Mouse (Mus musculus) embryonic facial prominence, embryonic 11.5 days (tissue): Measurements from ENCODE around the gene Wdr5. TPM values are rescaled to one million over a fixed set of nuclear protein-coding genes. Genes with fewer than 3 reads are reported as not detected.
A peak's percentile ranks its signal among the peaks of the same experiment; 100 is the strongest.

Experiments used
- ATAC-seq: fragments of 200-750 bp; cut with Nextera tagmentation; replicated peaks from 2 replicates; pipeline ENCODE4 v1.8.0; 2017; ENCODE audit warnings: low read depth; ENCODE audit not compliant: insufficient number of reproducible peaks, low FRiP score, low TSS enrichment
- DNase-seq: peaks from one replicate; pipeline ENCODE4 v3.0.0-alpha.2; 2015; ENCODE audit warnings: low spot score
- H3K27ac ChIP-seq: fragments of 300-500 bp; sonication (generic); replicated peaks from 2 replicates; pipeline ENCODE4 v1.5.1; 2014; ENCODE audit warnings: mild to moderate bottlenecking, low read depth, low read length, control low read depth
- H3K27me3 ChIP-seq: fragments of 300-500 bp; sonication (generic); 2 replicates; pipeline ENCODE4 v1.6.1; 2014; ENCODE audit warnings: mild to moderate bottlenecking, low read length, moderate library complexity, mixed read lengths; ENCODE audit not compliant: control insufficient read depth, insufficient read depth
- H3K36me3 ChIP-seq: fragments of 300-500 bp; sonication (generic); replicated peaks from 2 replicates; pipeline ENCODE4 v1.6.1; 2014; ENCODE audit warnings: low read depth, mild to moderate bottlenecking, low read length, moderate library complexity, mixed read lengths; ENCODE audit not compliant: control insufficient read depth, insufficient read depth
- H3K4me1 ChIP-seq: fragments of 300-500 bp; sonication (generic); 2 replicates; pipeline ENCODE4 v1.6.1; 2014; ENCODE audit warnings: low read length, mixed read lengths; ENCODE audit not compliant: control insufficient read depth, insufficient read depth
- H3K4me2 ChIP-seq: fragments of 300-500 bp; sonication (generic); 2 replicates; pipeline ENCODE4 v1.6.1; 2014; ENCODE audit warnings: low read depth, mild to moderate bottlenecking, control low read depth, low read length, moderate library complexity
- H3K4me3 ChIP-seq: fragments of 300-500 bp; sonication (generic); 2 replicates; pipeline ENCODE4 v1.5.1; 2014; ENCODE audit warnings: low read depth, low read length, control low read depth
- H3K9ac ChIP-seq: fragments of 300-500 bp; sonication (generic); replicated peaks from 2 replicates; pipeline ENCODE4 v1.6.1; 2014; ENCODE audit warnings: mild to moderate bottlenecking, control low read depth, low read length
- H3K9me3 ChIP-seq: fragments of 300-500 bp; sonication (generic); replicated peaks from 2 replicates; pipeline ENCODE4 v1.6.1; 2016; ENCODE audit warnings: mild to moderate bottlenecking, low read length, inconsistent platforms, mixed read lengths; ENCODE audit not compliant: control insufficient read depth
- WGBS: fragments of 180-500 bp; shearing (Covaris S2); extraction: QIAGEN DNeasy Blood & Tissue Kit; methylation state at CpG from one replicate; pipeline ENCODE4 v1.1.7; 2014; 5-methylcytosine and 5-hydroxymethylcytosine counted together
- polyA plus RNA-seq: library from polyadenylated mRNA; unstranded; fragments of >200 nt; fragmentation: Nextera tagmentation; extraction: Ambion mirVana; gene quantifications from 2 replicates; pipeline ENCODE4 v1.2.1, GENCODE M21; 2014

The Wdr5 gene
- polyA plus RNA-seq, 1 experiment from 2014 or later, result 65.5 TPM

DNA sequence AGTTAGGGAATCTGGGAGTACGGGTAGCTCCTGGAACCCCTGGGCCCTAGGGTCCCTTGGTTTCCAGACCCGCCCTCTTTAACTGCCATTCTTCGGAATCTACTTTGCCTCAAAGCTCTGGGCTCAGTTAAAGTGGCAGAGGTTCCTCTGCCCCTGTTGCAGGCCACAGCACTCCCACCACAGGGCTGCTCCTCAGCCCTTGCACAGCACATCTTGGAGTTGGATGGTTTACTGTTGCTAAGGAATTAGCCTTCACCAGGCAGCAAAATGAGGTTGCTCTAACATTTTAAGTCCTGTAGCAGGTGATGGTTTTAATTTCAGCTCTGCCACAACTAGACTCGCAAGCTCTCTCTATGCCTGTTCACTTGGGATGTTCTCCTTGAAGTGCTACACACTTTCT is 7.4 kb upstream of the Wdr5 start, which contains the start of gene Brd3:
Gene Brd3 (minus strand): TSS at position 101 of the 400 bp plus-strand sequence.
- H3K4me2 ChIP-seq, result no peak within 1 kb of the TSS
- no peak within 1 kb of the TSS for H3K9ac ChIP-seq
- no peak within 1 kb of the TSS for H3K27ac ChIP-seq
- DNase-seq, result no peak
- no peaks in the 10 kb centered on the region for H3K9me3 ChIP-seq
- H3K27me3 ChIP-seq, result no peaks in the 10 kb centered on the region
- H3K4me1 ChIP-seq, result 0 out of 2 replicates have a peak, but pooled peaks cover 3% of the 10 kb centered on the region
- ATAC-seq, result no peak
- H3K36me3 ChIP-seq, result no peaks in the 10 kb centered on the region
- H3K4me3 ChIP-seq, result no peak within 1 kb of the TSS
- 69% methylated on average over 4 of the region's 4 CpGs for WGBS

DNA sequence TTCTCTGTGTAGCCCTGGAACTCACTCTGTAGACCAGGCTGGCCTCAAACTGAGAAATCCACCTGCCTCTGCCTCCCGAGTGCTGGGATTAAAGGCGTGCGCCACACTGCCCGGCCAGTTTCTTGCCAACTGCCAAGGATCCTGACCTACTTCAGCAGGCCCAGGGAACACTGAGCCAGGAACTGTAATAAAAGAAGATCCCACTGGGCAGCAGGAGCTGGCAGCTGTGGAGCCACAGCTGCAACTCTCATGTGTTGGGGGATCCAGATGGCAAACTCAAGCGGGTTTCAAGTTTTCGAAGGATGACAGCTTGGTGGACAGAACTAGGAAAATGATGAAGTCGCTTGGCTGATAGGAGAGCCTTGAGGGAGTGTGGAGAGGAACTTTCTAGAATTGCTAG is 4.3 kb upstream of the Wdr5 start:
- DNase-seq (no peak), ATAC-seq (no peak)
- H3K9ac ChIP-seq, result no peak overlapping the region
- H3K4me2 ChIP-seq, result no peak overlapping the region
- no peak overlapping the region for H3K27ac ChIP-seq
- H3K4me1 ChIP-seq, result no peaks in the 10 kb centered on the region
- no peaks in the 10 kb centered on the region for H3K36me3 ChIP-seq
- H3K4me3 ChIP-seq, result no peak overlapping the region
- H3K27me3 ChIP-seq, result no peaks in the 10 kb centered on the region
- no peaks in the 10 kb centered on the region for H3K9me3 ChIP-seq
- WGBS, result 92% methylated on average over 7 of the region's 7 CpGs

DNA sequence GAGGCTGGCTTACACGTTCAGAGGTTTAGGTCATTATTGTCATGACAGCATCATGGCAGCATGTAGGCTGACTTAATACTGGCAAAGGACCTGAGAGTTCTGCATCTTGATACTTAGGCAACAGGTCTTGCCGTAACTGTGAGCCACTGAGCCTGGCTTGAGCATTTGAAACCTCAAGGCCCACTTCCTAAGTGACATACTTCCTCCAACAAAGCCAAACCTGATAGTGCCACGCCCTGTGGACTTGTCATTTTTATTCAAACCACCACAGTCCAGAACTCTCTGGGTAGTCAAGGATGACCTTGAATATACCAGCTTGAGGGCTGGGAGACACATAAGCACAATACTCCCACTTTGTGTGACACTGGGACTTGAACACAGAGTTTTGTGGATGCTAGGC is 2.0 kb upstream of the Wdr5 start:
- no peaks in the 10 kb centered on the region for H3K4me1 ChIP-seq
- 93% methylated on average over 3 of the region's 3 CpGs for WGBS

DNA sequence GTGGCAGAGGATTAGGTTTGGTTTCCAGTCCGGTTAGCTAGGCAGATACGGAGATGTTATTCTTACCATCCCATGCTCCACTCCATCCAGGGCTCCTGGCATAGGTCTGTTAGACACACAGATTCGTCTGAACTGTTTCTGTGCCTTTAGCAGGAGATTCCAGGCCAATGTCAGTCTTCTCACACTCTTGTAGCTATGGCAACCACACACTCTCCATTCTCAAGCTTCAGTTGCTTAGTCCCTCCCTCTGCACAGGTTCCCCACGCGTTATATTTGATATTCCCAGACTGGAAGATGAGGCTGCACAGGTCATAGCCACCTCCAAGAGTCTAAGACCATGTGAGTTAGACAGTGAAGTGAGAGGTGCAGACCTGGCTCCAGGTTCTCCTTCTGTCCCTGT is 1.1 kb upstream of the Wdr5 start:
- Histone ChIP-seq H3K27ac (no peak overlapping the region), H3K4me3 (peak overlapping the region; percentile 98; the same call in 1 of the 2 replicates), H3K4me1 (no peaks in the 10 kb centered on the region), H3K9ac (peak overlapping the region; percentile 92; the same call in 1 of the 2 replicates), H3K9me3 (no peaks in the 10 kb centered on the region), H3K4me2 (peak overlapping the region; percentile 81; the same call in 1 of the 2 replicates), H3K27me3 (no peaks in the 10 kb centered on the region), H3K36me3 (no peaks in the 10 kb centered on the region)
- no peak for ATAC-seq
- DNase-seq, result no peak
- WGBS, result 84% methylated on average over 5 of the region's 5 CpGs

More for the DNA sequence above, 2.0 kb upstream of the Wdr5 start:
- Histone ChIP-seq H3K27ac (no peak overlapping the region), H3K9me3 (no peaks in the 10 kb centered on the region), H3K27me3 (no peaks in the 10 kb centered on the region), H3K4me2 (no peak overlapping the region), H3K4me3 (no peak overlapping the region), H3K9ac (no peak overlapping the region), H3K36me3 (no peaks in the 10 kb centered on the region)
- no peak for ATAC-seq
- DNase-seq, result no peak

DNA sequence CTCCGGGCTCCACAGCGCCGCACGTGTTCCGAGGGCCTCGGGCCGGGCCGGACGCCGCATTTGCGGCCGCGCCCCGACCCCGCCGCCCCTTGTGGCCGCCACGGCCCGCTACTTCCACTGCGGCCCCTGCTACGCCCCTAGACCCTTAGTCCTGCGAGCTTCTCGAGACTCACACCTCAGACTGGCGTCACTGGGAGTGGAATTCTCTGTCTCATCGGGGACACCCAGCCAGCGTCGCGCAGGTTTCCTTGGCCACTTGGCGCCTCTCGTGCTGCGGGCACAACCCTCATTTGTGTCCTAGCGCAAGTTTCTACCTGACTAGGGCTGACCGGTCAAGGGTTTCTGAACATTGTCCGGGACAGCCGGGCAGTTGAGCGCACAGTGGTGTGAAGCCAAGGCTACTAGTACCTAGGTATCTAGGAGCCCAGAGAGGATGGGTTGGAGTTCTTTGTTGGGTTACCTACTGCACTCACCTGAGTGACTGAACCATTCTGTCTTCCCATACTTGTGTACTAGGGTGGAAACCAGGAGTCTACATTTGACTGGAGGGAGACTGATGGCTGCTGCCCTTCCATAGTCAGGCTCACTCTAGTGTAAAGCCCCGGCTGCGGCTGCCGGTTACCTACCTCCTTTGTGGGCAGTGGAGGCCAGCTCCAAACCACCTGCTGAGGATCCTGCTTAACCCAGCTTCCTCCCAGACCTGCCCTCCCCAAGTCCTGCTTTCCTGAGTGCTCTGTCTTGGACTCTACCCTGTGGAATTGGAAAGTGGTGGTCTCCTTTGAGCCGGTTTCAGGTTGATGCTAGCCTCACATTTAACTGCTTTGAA is 597 bp downstream of the Wdr5 start:
- peak overlapping the region; percentile 98 for H3K4me3 ChIP-seq
- DNase-seq, result no peak
- peak overlapping the region; percentile 81 for H3K4me2 ChIP-seq
- no peaks in the 10 kb centered on the region for H3K27me3 ChIP-seq
- H3K4me1 ChIP-seq, result no peaks in the 10 kb centered on the region
- H3K36me3 ChIP-seq, result peaks cover 2% of the 10 kb centered on the region; the same call in 1 of the 2 replicates
- peak overlapping the region; percentile 92 for H3K9ac ChIP-seq
- peak; percentile 64 for ATAC-seq
- WGBS, result under 1% methylated on average over 40 of the region's 40 CpGs
- peak overlapping the region; percentile 63 for H3K27ac ChIP-seq
- no peaks in the 10 kb centered on the region for H3K9me3 ChIP-seq

DNA sequence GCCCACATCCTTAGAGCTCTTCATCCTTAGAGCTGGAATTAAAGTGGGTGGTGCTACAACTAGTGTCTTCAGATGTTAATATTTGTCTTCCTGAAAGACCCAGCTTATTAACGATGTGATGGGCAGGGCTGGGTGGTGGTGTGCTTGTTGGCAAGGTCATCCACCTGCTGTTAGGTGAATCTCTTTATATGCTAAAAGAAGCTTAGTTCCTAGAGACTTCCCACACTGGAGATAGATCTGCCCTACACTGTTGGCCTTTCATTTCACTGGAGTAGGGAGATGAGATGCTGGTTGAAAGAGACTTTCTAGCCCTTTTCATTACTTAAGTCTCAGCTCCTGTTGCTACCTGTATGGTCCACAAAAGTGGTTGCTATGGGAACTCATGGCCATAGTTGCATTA is 1.3 kb downstream of the Wdr5 start:
- Histone ChIP-seq H3K4me2 (peak overlapping the region; percentile 81), H3K36me3 (peaks cover 2% of the 10 kb centered on the region; the same call in 1 of the 2 replicates), H3K27ac (no peak overlapping the region), H3K4me3 (peak overlapping the region; percentile 98), H3K27me3 (no peaks in the 10 kb centered on the region), H3K9me3 (no peaks in the 10 kb centered on the region), H3K9ac (no peak overlapping the region; the same call in 1 of the 2 replicates), H3K4me1 (no peaks in the 10 kb centered on the region)
- WGBS, result 31% methylated on average over 1 of the region's 1 CpGs
- no peak for ATAC-seq
- DNase-seq, result no peak

DNA sequence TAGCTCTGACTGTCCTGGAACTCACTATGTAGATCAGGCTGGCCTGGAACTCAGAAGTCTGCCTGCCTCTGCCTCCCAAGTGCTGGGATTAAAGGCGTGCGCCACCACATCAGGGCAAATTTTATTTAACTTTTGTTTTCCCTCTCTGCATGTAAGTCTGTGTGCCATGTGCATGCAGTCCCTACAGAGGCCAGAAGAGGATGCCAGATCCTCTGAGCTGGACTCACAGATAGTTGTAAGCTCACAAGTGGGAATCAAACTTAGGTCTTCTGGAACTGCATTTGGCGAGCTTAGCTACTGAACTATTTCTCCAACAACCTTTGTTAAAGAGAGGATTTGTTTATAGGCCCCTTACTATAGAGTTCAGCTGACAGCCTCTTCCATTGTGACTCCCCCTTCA is 3.3 kb downstream of the Wdr5 start:
- Histone ChIP-seq H3K27me3 (no peaks in the 10 kb centered on the region), H3K4me2 (no peak overlapping the region), H3K4me1 (no peaks in the 10 kb centered on the region), H3K36me3 (peaks cover 2% of the 10 kb centered on the region; the same call in 1 of the 2 replicates), H3K9ac (no peak overlapping the region), H3K27ac (no peak overlapping the region), H3K4me3 (no peak overlapping the region), H3K9me3 (no peaks in the 10 kb centered on the region)
- 94% methylated on average over 3 of the region's 3 CpGs for WGBS
- ATAC-seq (no peak), DNase-seq (no peak)
